Mouse (Mus musculus): Measurements from ENCODE around the gene Lgi2. TPM values are rescaled to one million over a fixed set of nuclear protein-coding genes. Genes with fewer than 3 reads are reported as not detected.

The Lgi2 gene
- polyA plus RNA-seq, 1 experiment from 2014 or later: 2.4 TPM

GRCm38 (mm10) chr5:52534798-52535590 is 31.3 kb downstream of the Lgi2 start:
- Histone ChIP-seq H3K27ac (no peak overlapping the region), H3K27me3 (no peaks in the 10 kb centered on the region), H3K4me3 (no peak overlapping the region), H3K9me3 (no peaks in the 10 kb centered on the region), H3K4me2 (replicated peaks) (no peak overlapping the region), H3K4me1 (0 out of 2 replicates have a peak, but pooled peaks cover 12% of the 10 kb centered on the region), H3K36me3 (no peaks in the 10 kb centered on the region), H3K9ac (no peak overlapping the region)
- peak; percentile 34; the same call in 1 of the 2 replicates for ATAC-seq (ENCODE audit: low FRiP score, low read depth)
- 70% methylated on average over 14 of the region's 14 CpGs for WGBS

- WGBS: 82% methylated on average over 9 of the region's 9 CpGs
- no peaks in the 10 kb centered on the region for H3K36me3 ChIP-seq
Measured at GRCm38 (mm10) chr5:52533705-52534104, 32.6 kb downstream of the Lgi2 start.

GRCm38 (mm10) chr5:52528545-52528944 is 37.7 kb downstream of the Lgi2 start:
- ATAC-seq (ENCODE audit: low FRiP score, low read depth): no peak
- H3K36me3 ChIP-seq: no peaks in the 10 kb centered on the region
- WGBS: 35% methylated on average over 7 of the region's 7 CpGs
- H3K27me3 ChIP-seq: no peaks in the 10 kb centered on the region; the same call in 1 of the 2 replicates
- no peak overlapping the region for H3K4me2 ChIP-seq (replicated peaks)
- no peaks in the 10 kb centered on the region for H3K9me3 ChIP-seq
- H3K9ac ChIP-seq: no peak overlapping the region
- no peak overlapping the region for H3K27ac ChIP-seq
- no peak overlapping the region for H3K4me3 ChIP-seq
- 0 out of 2 replicates have a peak, but pooled peaks cover 2% of the 10 kb centered on the region for H3K4me1 ChIP-seq

More at GRCm38 (mm10) chr5:52533705-52534104, 32.6 kb downstream of the Lgi2 start:
- H3K9ac ChIP-seq: no peak overlapping the region
- H3K4me3 ChIP-seq: no peak overlapping the region
- no peaks in the 10 kb centered on the region for H3K9me3 ChIP-seq
- H3K4me2 ChIP-seq (replicated peaks): no peak overlapping the region
- no peak for ATAC-seq (ENCODE audit: low FRiP score, low read depth)
- 0 out of 2 replicates have a peak, but pooled peaks cover 12% of the 10 kb centered on the region for H3K4me1 ChIP-seq
- H3K27ac ChIP-seq: no peak overlapping the region
- H3K27me3 ChIP-seq: no peaks in the 10 kb centered on the region

- no peak overlapping the region for H3K4me3 ChIP-seq
- ATAC-seq (ENCODE audit: low FRiP score, low read depth): no peak
- WGBS: 92% methylated on average over 8 of the region's 8 CpGs
- H3K27ac ChIP-seq: no peak overlapping the region
- no peak overlapping the region for H3K9ac ChIP-seq
- no peaks in the 10 kb centered on the region for H3K4me1 ChIP-seq
- H3K9me3 ChIP-seq: no peaks in the 10 kb centered on the region
- H3K27me3 ChIP-seq: no peaks in the 10 kb centered on the region; the same call in 1 of the 2 replicates
- no peaks in the 10 kb centered on the region for H3K36me3 ChIP-seq
- H3K4me2 ChIP-seq (replicated peaks): no peak overlapping the region
Measured at GRCm38 (mm10) chr5:52526324-52526986, 39.8 kb downstream of the Lgi2 start.

GRCm38 (mm10) chr5:52524207-52524606 is 42.1 kb downstream of the Lgi2 start:
- ATAC-seq (ENCODE audit: low FRiP score, low read depth): no peak
- no peaks in the 10 kb centered on the region for H3K36me3 ChIP-seq
- H3K9ac ChIP-seq: no peak overlapping the region
- no peak overlapping the region for H3K27ac ChIP-seq
- H3K4me3 ChIP-seq: no peak overlapping the region
- no peak overlapping the region for H3K4me2 ChIP-seq (replicated peaks)
- H3K27me3 ChIP-seq: no peaks in the 10 kb centered on the region; the same call in 1 of the 2 replicates
- 41% methylated on average over 3 of the region's 3 CpGs for WGBS
- peaks cover 6% of the 10 kb centered on the region for H3K9me3 ChIP-seq
- no peaks in the 10 kb centered on the region for H3K4me1 ChIP-seq

- no peak for ATAC-seq (ENCODE audit: low FRiP score, low read depth)
- Histone ChIP-seq H3K36me3 (no peaks in the 10 kb centered on the region), H3K4me2 (replicated peaks) (no peak overlapping the region), H3K4me1 (peaks cover 6% of the 10 kb centered on the region; the same call in 1 of the 2 replicates), H3K9ac (no peak overlapping the region), H3K9me3 (peaks cover 6% of the 10 kb centered on the region), H3K27me3 (peaks cover 25% of the 10 kb centered on the region), H3K4me3 (no peak overlapping the region), H3K27ac (no peak overlapping the region)
- 84% methylated on average over 2 of the region's 2 CpGs for WGBS
Measured at GRCm38 (mm10) chr5:52519921-52520320, 46.3 kb downstream of the Lgi2 start.

- H3K4me2 ChIP-seq (replicated peaks): peak overlapping the region; percentile 54
- no peak for ATAC-seq (ENCODE audit: low FRiP score, low read depth)
- H3K27ac ChIP-seq: no peak overlapping the region
- peaks cover 6% of the 10 kb centered on the region for H3K9me3 ChIP-seq
- peaks cover 28% of the 10 kb centered on the region for H3K27me3 ChIP-seq
- peak overlapping the region; percentile 29 for H3K4me3 ChIP-seq
- 19% methylated on average over 21 of the region's 21 CpGs for WGBS
- no peaks in the 10 kb centered on the region for H3K36me3 ChIP-seq
- H3K4me1 ChIP-seq: peaks cover 6% of the 10 kb centered on the region; the same call in 1 of the 2 replicates
- H3K9ac ChIP-seq: no peak overlapping the region
Measured at GRCm38 (mm10) chr5:52516072-52516476, 50.2 kb downstream of the Lgi2 start.

- Histone ChIP-seq H3K27ac (no peak overlapping the region), H3K36me3 (no peaks in the 10 kb centered on the region), H3K4me2 (replicated peaks) (peak overlapping the region; percentile 54), H3K9ac (no peak overlapping the region), H3K4me1 (peaks cover 6% of the 10 kb centered on the region; the same call in 1 of the 2 replicates), H3K27me3 (peaks cover 28% of the 10 kb centered on the region), H3K9me3 (peaks cover 6% of the 10 kb centered on the region), H3K4me3 (peak overlapping the region; percentile 29)
- 33% methylated on average over 22 of the region's 22 CpGs for WGBS
- no peak for ATAC-seq (ENCODE audit: low FRiP score, low read depth)
Measured at GRCm38 (mm10) chr5:52515246-52516021, 50.8 kb downstream of the Lgi2 start.

GRCm38 (mm10) chr5:52511089-52511488 is 55.2 kb downstream of the Lgi2 start:
- ATAC-seq (ENCODE audit: low FRiP score, low read depth): no peak

GRCm38 (mm10) chr5:52509416-52509815 is 56.8 kb downstream of the Lgi2 start:
- no peak for ATAC-seq (ENCODE audit: low FRiP score, low read depth)
- peaks cover 3% of the 10 kb centered on the region; the same call in 1 of the 2 replicates for H3K27me3 ChIP-seq
- no peak overlapping the region for H3K4me3 ChIP-seq
- H3K4me2 ChIP-seq (replicated peaks): no peak overlapping the region
- no peaks in the 10 kb centered on the region for H3K9me3 ChIP-seq
- no peak overlapping the region for H3K9ac ChIP-seq
- 87% methylated on average over 6 of the region's 6 CpGs for WGBS
- no peaks in the 10 kb centered on the region for H3K36me3 ChIP-seq
- H3K27ac ChIP-seq: no peak overlapping the region
- H3K4me1 ChIP-seq: no peaks in the 10 kb centered on the region

More at GRCm38 (mm10) chr5:52511089-52511488, 55.2 kb downstream of the Lgi2 start:
- Histone ChIP-seq H3K4me1 (peaks cover 3% of the 10 kb centered on the region; the same call in 1 of the 2 replicates), H3K4me3 (no peak overlapping the region), H3K27ac (no peak overlapping the region), H3K36me3 (no peaks in the 10 kb centered on the region), H3K9me3 (no peaks in the 10 kb centered on the region), H3K27me3 (peaks cover 13% of the 10 kb centered on the region), H3K9ac (no peak overlapping the region), H3K4me2 (replicated peaks) (no peak overlapping the region)
- WGBS: 50% methylated on average over 3 of the region's 3 CpGs

- no peak for ATAC-seq (ENCODE audit: low FRiP score, low read depth)
- Histone ChIP-seq H3K9me3 (no peaks in the 10 kb centered on the region), H3K4me1 (no peaks in the 10 kb centered on the region), H3K4me2 (replicated peaks) (no peak overlapping the region), H3K4me3 (no peak overlapping the region), H3K36me3 (no peaks in the 10 kb centered on the region), H3K9ac (no peak overlapping the region), H3K27me3 (no peaks in the 10 kb centered on the region), H3K27ac (no peak overlapping the region)
- WGBS: 80% methylated on average over 13 of the region's 13 CpGs
Measured at GRCm38 (mm10) chr5:52504666-52505065, 61.6 kb downstream of the Lgi2 start.

All from limb, embryonic 13.5 days (tissue).